Mouse (Mus musculus): ENCODE results near the gene Specc1. TPM values are rescaled to one million over a fixed set of nuclear protein-coding genes. Genes with fewer than 3 reads are reported as not detected.
A peak's percentile ranks its signal among the peaks of the same experiment; 100 is the strongest.

Gene Specc1
- total and polyA plus RNA-seq, 3 experiments = 2.5 to 5.8 TPM; not detected in 1

DNA sequence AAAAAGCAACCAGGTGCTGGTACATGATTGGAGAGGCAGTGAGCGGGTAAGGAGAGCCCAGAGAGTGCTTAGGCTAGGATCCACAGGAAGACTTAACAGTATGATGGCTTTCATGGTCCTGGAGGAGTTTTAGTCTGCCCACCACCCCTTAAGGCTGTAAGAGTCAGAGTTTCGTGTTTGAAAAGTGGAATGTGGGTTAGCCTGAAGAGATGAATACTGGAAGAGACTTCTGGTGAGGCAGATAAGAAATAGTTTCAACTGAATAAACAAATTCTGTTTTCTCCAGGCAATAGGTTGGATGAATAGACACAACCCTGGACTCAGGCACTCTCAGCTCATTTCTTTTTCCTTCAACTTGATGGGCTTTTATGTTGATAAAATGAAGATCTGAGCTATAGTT lies 130.1 kb downstream of the Specc1 start:
- no peak for DNase-seq (ENCODE audit: low read depth, low spot score)
- TF ChIP-seq TAL1 (IDR thresholded peaks at IDR 0.05; ENCODE audit: low read length) (peak; percentile 52), RCOR1 (IDR thresholded peaks at IDR 0.05; ENCODE audit: low read depth, low read length) (no peak)
- no peak overlapping the region for H3K9ac ChIP-seq (ENCODE audit: control insufficient read depth, low read depth, low read length, poor library complexity, severe bottlenecking)
- no peaks in the 10 kb centered on the region for H3K27me3 ChIP-seq (ENCODE audit: control insufficient read depth in 1 of 2, insufficient read depth in 2 of 2, low read length in 2 of 2)
- peaks cover 0 to 12% of the 10 kb centered on the region in 2 experiments; a peak in 2 of 4 replicates for H3K36me3 ChIP-seq (ENCODE audit: control insufficient read depth in 1 of 2, insufficient read depth in 2 of 2, low read length in 2 of 2)
- H3K9me3 ChIP-seq (replicated peaks; ENCODE audit: insufficient read depth, low read length) = no peaks in the 10 kb centered on the region
- H3K27ac ChIP-seq (ENCODE audit: control insufficient read depth, low read depth, low read length) = no peak overlapping the region
- no peaks in the 10 kb centered on the region for H3K79me2 ChIP-seq (ENCODE audit: control insufficient read depth, insufficient read depth, low read length, poor library complexity)
- no peaks in the 10 kb centered on the region for H3K4me1 ChIP-seq (ENCODE audit: control insufficient read depth in 1 of 2, insufficient read depth in 2 of 2, low read length in 2 of 2)
- no peak overlapping the region for H3K4me3 ChIP-seq (ENCODE audit: control insufficient read depth in 1 of 2, insufficient read depth in 1 of 2, low read depth in 2 of 2, low read length in 2 of 2)

GRCm38 (mm10) chr11:62087051-62087450 lies 130.5 kb downstream of the Specc1 start:
- TF ChIP-seq CHD2 (IDR thresholded peaks at IDR 0.05; ENCODE audit: low read length) = no peak
- no peak for TF ChIP-seq MAX (IDR thresholded peaks at IDR 0.05; ENCODE audit: low read length)
- no peak for TF ChIP-seq E2F4 (IDR thresholded peaks at IDR 0.05; ENCODE audit: borderline replicate concordance, low read depth, low read length)
- no peak for TF ChIP-seq MXI1 (IDR thresholded peaks at IDR 0.05; ENCODE audit: low read depth, low read length)
- no peak for TF ChIP-seq NRF1 (IDR thresholded peaks at IDR 0.05; ENCODE audit: insufficient read depth, low read depth, low read length, poor library complexity, severe bottlenecking)
- TF ChIP-seq POLR2AphosphoS2 (IDR thresholded peaks at IDR 0.05; ENCODE audit: low read length) = no peak
- TF ChIP-seq UBTF (IDR thresholded peaks at IDR 0.05; ENCODE audit: borderline replicate concordance, insufficient read depth, low read depth, low read length) = no peak
- no peak for TF ChIP-seq SIN3A (IDR thresholded peaks at IDR 0.05; ENCODE audit: low read length)
- TF ChIP-seq CHD1 (IDR thresholded peaks at IDR 0.05; ENCODE audit: low read depth, low read length) = no peak
- H3K4me3 ChIP-seq (ENCODE audit: control insufficient read depth in 1 of 2, insufficient read depth in 1 of 2, low read depth in 2 of 2, low read length in 2 of 2) = no peak overlapping the region
- H3K9me3 ChIP-seq (replicated peaks; ENCODE audit: insufficient read depth, low read length) = no peaks in the 10 kb centered on the region
- no peaks in the 10 kb centered on the region for H3K79me2 ChIP-seq (ENCODE audit: control insufficient read depth, insufficient read depth, low read length, poor library complexity)
- H3K9ac ChIP-seq (ENCODE audit: control insufficient read depth, low read depth, low read length, poor library complexity, severe bottlenecking) = no peak overlapping the region
- H3K4me1 ChIP-seq (ENCODE audit: control insufficient read depth in 1 of 2, insufficient read depth in 2 of 2, low read length in 2 of 2) = no peaks in the 10 kb centered on the region
- H3K27ac ChIP-seq (ENCODE audit: control insufficient read depth, low read depth, low read length) = no peak overlapping the region
- H3K36me3 ChIP-seq (ENCODE audit: control insufficient read depth in 1 of 2, insufficient read depth in 2 of 2, low read length in 2 of 2) = peaks cover 0 to 12% of the 10 kb centered on the region in 2 experiments; a peak in 2 of 4 replicates
- no peak for DNase-seq (ENCODE audit: low read depth, low spot score)
- H3K27me3 ChIP-seq (ENCODE audit: control insufficient read depth in 1 of 2, insufficient read depth in 2 of 2, low read length in 2 of 2) = no peaks in the 10 kb centered on the region

GRCm38 (mm10) chr11:62088651-62089050 lies 132.1 kb downstream of the Specc1 start:
- H3K79me2 ChIP-seq (ENCODE audit: control insufficient read depth, insufficient read depth, low read length, poor library complexity) = no peaks in the 10 kb centered on the region
- H3K36me3 ChIP-seq (ENCODE audit: control insufficient read depth in 1 of 2, insufficient read depth in 2 of 2, low read length in 2 of 2) = peaks cover 0 to 12% of the 10 kb centered on the region in 2 experiments; a peak in 2 of 4 replicates
- H3K9me3 ChIP-seq (replicated peaks; ENCODE audit: insufficient read depth, low read length) = no peaks in the 10 kb centered on the region
- TF ChIP-seq ZC3H11A (IDR thresholded peaks at IDR 0.05; ENCODE audit: low read depth, low read length) (no peak), HCFC1 (IDR thresholded peaks at IDR 0.05; ENCODE audit: low read depth, low read length) (no peak), TAL1 (IDR thresholded peaks at IDR 0.05; ENCODE audit: low read length) (no peak), MXI1 (IDR thresholded peaks at IDR 0.05; ENCODE audit: low read depth, low read length) (no peak), SIN3A (IDR thresholded peaks at IDR 0.05; ENCODE audit: low read length) (no peak), ZMIZ1 (IDR thresholded peaks at IDR 0.05; ENCODE audit: low read depth, low read length) (no peak), CHD2 (IDR thresholded peaks at IDR 0.05; ENCODE audit: low read length) (no peak), NELFE (IDR thresholded peaks at IDR 0.05; ENCODE audit: low read depth, low read length) (no peak), MEF2A (IDR thresholded peaks at IDR 0.05; ENCODE audit: extremely low read depth, insufficient replicate concordance, low read depth, low read length, poor library complexity, severe bottlenecking) (no peak), BHLHE40 (IDR thresholded peaks at IDR 0.05; ENCODE audit: borderline replicate concordance, low read depth, low read length) (no peak), POLR2A (IDR thresholded peaks at IDR 0.05; ENCODE audit: control insufficient read depth in 1 of 2, insufficient read depth in 1 of 2, low read depth in 1 of 2, low read length in 2 of 2, poor library complexity in 1 of 2) (no peak), CHD1 (IDR thresholded peaks at IDR 0.05; ENCODE audit: low read depth, low read length) (no peak), USF2 (IDR thresholded peaks at IDR 0.05; ENCODE audit: borderline replicate concordance in 1 of 2, insufficient read depth in 1 of 2, low read depth in 1 of 2, low read length in 2 of 2) (no peak), EP300 (IDR thresholded peaks at IDR 0.05; ENCODE audit: low read depth in 1 of 2, low read length in 2 of 2) (no peak)
- no peak overlapping the region for H3K27ac ChIP-seq (ENCODE audit: control insufficient read depth, low read depth, low read length)
- DNase-seq (ENCODE audit: low read depth, low spot score) = no peak
- no peak overlapping the region for H3K9ac ChIP-seq (ENCODE audit: control insufficient read depth, low read depth, low read length, poor library complexity, severe bottlenecking)
- H3K27me3 ChIP-seq (ENCODE audit: control insufficient read depth in 1 of 2, insufficient read depth in 2 of 2, low read length in 2 of 2) = no peaks in the 10 kb centered on the region
- no peaks in the 10 kb centered on the region for H3K4me1 ChIP-seq (ENCODE audit: control insufficient read depth in 1 of 2, insufficient read depth in 2 of 2, low read length in 2 of 2)
- H3K4me3 ChIP-seq (ENCODE audit: control insufficient read depth in 1 of 2, insufficient read depth in 1 of 2, low read depth in 2 of 2, low read length in 2 of 2) = no peak overlapping the region
